Mouse (Mus musculus): ENCODE measurements around the gene Emc1. TPM values are rescaled to one million over a fixed set of nuclear protein-coding genes. Genes with fewer than 3 reads are reported as not detected.
A peak's percentile ranks its signal among the peaks of the same experiment; 100 is the strongest.

The Emc1 gene
- polyA plus RNA-seq, 1 experiment from 2014 or later: 45.0 TPM

GRCm38 (mm10) chr4:139395431-139395830 lies 43.0 kb downstream of the Emc1 start:
- WGBS: 80% methylated on average over 2 of the region's 2 CpGs
- ATAC-seq (ENCODE audit: low FRiP score, low read depth): no peak
- no peak overlapping the region for H3K4me3 ChIP-seq
- no peaks in the 10 kb centered on the region for H3K4me1 ChIP-seq (replicated peaks)
- H3K27ac ChIP-seq (replicated peaks): no peak overlapping the region
- no peak overlapping the region for H3K4me2 ChIP-seq
- H3K9me3 ChIP-seq: no peaks in the 10 kb centered on the region
- H3K27me3 ChIP-seq: no peaks in the 10 kb centered on the region
- H3K36me3 ChIP-seq: peaks cover 84% of the 10 kb centered on the region
- H3K9ac ChIP-seq: no peak overlapping the region

DNA sequence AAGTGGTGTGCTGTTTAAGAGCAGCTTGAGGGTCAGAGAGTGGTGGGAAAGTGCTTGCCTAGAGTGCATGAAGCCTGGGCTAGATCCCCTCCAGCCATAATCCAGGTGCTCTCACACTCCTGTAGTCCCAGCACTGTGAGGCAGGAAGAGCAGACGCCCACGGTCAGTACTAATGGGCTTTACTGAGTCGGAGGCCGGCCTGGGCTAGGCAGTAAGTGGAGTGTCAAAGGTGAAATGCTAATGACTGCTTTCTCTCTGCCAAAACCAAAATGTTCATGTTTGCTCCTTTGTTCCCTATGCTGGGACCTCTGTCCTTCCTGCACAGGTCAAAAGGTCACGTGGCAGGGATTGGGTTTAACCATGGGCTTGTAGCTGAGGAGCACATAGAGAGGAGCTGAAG lies 48.1 kb downstream of the Emc1 start:
- peaks cover 83% of the 10 kb centered on the region for H3K36me3 ChIP-seq
- H3K9me3 ChIP-seq: no peaks in the 10 kb centered on the region
- no peak overlapping the region for H3K4me2 ChIP-seq
- no peaks in the 10 kb centered on the region for H3K27me3 ChIP-seq
- H3K4me1 ChIP-seq (replicated peaks): no peaks in the 10 kb centered on the region
- H3K4me3 ChIP-seq: no peak overlapping the region
- H3K9ac ChIP-seq: no peak overlapping the region
- H3K27ac ChIP-seq (replicated peaks): no peak overlapping the region
- 81% methylated on average over 5 of the region's 5 CpGs for WGBS
- ATAC-seq (ENCODE audit: low FRiP score, low read depth): no peak

DNA sequence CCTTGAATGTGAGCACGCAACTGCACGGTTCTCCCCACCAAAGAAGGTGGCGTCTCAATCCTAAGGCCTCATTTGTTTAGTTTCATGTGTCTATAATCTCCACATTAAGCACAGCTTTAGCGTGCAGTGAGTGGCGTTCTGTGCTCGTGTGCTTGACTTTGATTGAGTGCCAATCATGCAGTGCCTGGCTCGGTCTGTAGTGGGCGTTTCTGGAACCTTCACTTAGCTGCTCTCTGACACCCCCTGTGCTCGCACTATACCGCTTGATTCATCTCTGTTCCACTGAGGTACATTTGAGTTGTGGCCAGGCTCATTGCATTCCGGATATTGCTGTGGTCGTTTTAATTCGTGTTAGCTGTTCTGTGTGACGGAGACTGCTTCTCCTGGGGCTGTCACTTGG lies 50.8 kb downstream of the Emc1 start:
- Histone ChIP-seq H3K27me3 (no peaks in the 10 kb centered on the region), H3K9me3 (no peaks in the 10 kb centered on the region), H3K36me3 (peaks cover 91% of the 10 kb centered on the region), H3K4me1 (replicated peaks) (no peaks in the 10 kb centered on the region), H3K4me3 (no peak overlapping the region), H3K4me2 (no peak overlapping the region), H3K9ac (no peak overlapping the region), H3K27ac (replicated peaks) (no peak overlapping the region)
- no peak for ATAC-seq (ENCODE audit: low FRiP score, low read depth)
- WGBS: 84% methylated on average over 14 of the region's 14 CpGs

- WGBS: 94% methylated on average over 3 of the region's 3 CpGs
- H3K4me2 ChIP-seq: no peak overlapping the region
Observed at GRCm38 (mm10) chr4:139411351-139411750, 59.0 kb downstream of the Emc1 start.

GRCm38 (mm10) chr4:139417868-139418267 lies 65.5 kb downstream of the Emc1 start:
- 61% methylated on average over 1 of the region's 1 CpGs for WGBS
- no peaks in the 10 kb centered on the region for H3K9me3 ChIP-seq
- H3K4me3 ChIP-seq: no peak overlapping the region
- no peak overlapping the region for H3K9ac ChIP-seq
- H3K36me3 ChIP-seq: peaks cover 96% of the 10 kb centered on the region
- H3K27me3 ChIP-seq: no peaks in the 10 kb centered on the region
- H3K27ac ChIP-seq (replicated peaks): no peak overlapping the region
- ATAC-seq (ENCODE audit: low FRiP score, low read depth): no peak
- H3K4me1 ChIP-seq (replicated peaks): no peaks in the 10 kb centered on the region
- H3K4me2 ChIP-seq: no peak overlapping the region

More at GRCm38 (mm10) chr4:139411351-139411750, 59.0 kb downstream of the Emc1 start:
- Histone ChIP-seq H3K9ac (no peak overlapping the region), H3K9me3 (no peaks in the 10 kb centered on the region), H3K27ac (replicated peaks) (no peak overlapping the region), H3K4me1 (replicated peaks) (no peaks in the 10 kb centered on the region), H3K27me3 (no peaks in the 10 kb centered on the region), H3K4me3 (no peak overlapping the region), H3K36me3 (peaks cover 97% of the 10 kb centered on the region)
- ATAC-seq (ENCODE audit: low FRiP score, low read depth): no peak

GRCm38 (mm10) chr4:139421621-139422020 lies 69.2 kb downstream of the Emc1 start:
- Histone ChIP-seq H3K36me3 (peaks cover 96% of the 10 kb centered on the region), H3K9ac (no peak overlapping the region), H3K27me3 (no peaks in the 10 kb centered on the region), H3K27ac (replicated peaks) (no peak overlapping the region), H3K4me2 (no peak overlapping the region), H3K4me3 (no peak overlapping the region), H3K9me3 (no peaks in the 10 kb centered on the region), H3K4me1 (replicated peaks) (no peaks in the 10 kb centered on the region)
- 95% methylated on average over 7 of the region's 7 CpGs for WGBS
- ATAC-seq (ENCODE audit: low FRiP score, low read depth): no peak

DNA sequence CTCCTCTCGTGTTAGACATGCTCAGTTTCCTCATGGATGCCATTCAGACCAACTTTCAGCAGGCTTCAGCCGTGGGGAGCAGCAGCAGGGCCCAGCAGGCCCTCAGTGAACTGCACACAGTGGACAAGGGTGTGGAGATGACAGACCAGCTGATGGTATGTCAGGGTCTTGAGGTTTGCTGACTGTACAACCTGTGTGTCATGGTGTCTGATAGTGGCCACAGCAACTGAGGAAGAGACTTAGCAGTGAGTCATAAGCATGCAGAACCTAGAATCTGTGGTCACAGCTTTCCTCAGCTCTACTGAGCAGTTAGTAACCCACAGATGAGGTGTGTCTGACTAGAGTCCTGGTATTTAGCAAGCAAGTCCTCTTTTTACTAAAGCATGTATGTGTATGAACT lies 70.0 kb downstream of the Emc1 start:
- H3K36me3 ChIP-seq: peaks cover 96% of the 10 kb centered on the region
- H3K27ac ChIP-seq (replicated peaks): no peak overlapping the region
- WGBS: 89% methylated on average over 2 of the region's 2 CpGs
- H3K27me3 ChIP-seq: no peaks in the 10 kb centered on the region
- H3K4me1 ChIP-seq (replicated peaks): no peaks in the 10 kb centered on the region
- ATAC-seq (ENCODE audit: low FRiP score, low read depth): no peak
- H3K9ac ChIP-seq: no peak overlapping the region
- H3K9me3 ChIP-seq: no peaks in the 10 kb centered on the region
- no peak overlapping the region for H3K4me3 ChIP-seq
- H3K4me2 ChIP-seq: no peak overlapping the region

DNA sequence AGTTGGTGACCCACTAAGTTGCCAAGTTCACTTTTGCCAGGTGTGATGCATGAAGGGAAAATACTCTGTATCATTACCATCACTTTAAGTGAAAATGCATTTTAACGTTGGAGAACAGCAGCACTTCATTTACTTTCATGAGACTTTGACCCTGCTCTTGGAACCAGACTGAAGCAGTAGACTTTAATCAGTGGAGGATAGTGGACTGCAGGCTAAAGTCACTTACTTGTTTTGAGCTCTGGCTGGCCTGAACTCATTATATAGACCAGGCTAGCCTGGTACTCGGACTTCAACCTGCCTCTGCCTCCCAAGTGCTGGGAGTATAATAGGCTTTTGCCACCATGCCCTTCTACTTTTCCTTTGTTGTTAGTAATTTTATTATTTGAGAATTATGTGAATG lies 70.9 kb downstream of the Emc1 start:
- Histone ChIP-seq H3K27ac (replicated peaks) (no peak overlapping the region), H3K9ac (no peak overlapping the region), H3K4me3 (no peak overlapping the region), H3K36me3 (peaks cover 97% of the 10 kb centered on the region), H3K4me1 (replicated peaks) (no peaks in the 10 kb centered on the region), H3K4me2 (no peak overlapping the region), H3K9me3 (no peaks in the 10 kb centered on the region), H3K27me3 (no peaks in the 10 kb centered on the region)
- 81% methylated on average over 2 of the region's 2 CpGs for WGBS
- ATAC-seq (ENCODE audit: low FRiP score, low read depth): no peak

Small RNA genes lying within 50 kb of the gene (microRNA-seq; reads per million reads assigned to microRNA genes)
- 2.4 reads per million, percentile 6 among the genes with 10 or more reads in this experiment for gene Gm24245
- 0.87 reads per million for gene Gm25732

Other genes starting within 250 kb of the Emc1 start
- gene Minos1, start 221.5 kb upstream of the Emc1 start, polyA plus RNA-seq (2015; fragmentation: Nextera tagmentation; extraction: Ambion mirVana): 351 and 416 TPM in 2 replicates
- gene Capzb, start 159.7 kb upstream of the Emc1 start, polyA plus RNA-seq (2015; fragmentation: Nextera tagmentation; extraction: Ambion mirVana): 331 and 334 TPM in 2 replicates
- gene Pqlc2, start 41.9 kb upstream of the Emc1 start, polyA plus RNA-seq (2015; fragmentation: Nextera tagmentation; extraction: Ambion mirVana): 13.9 and 14.0 TPM in 2 replicates
- gene Akr7a5, start 41.8 kb upstream of the Emc1 start, polyA plus RNA-seq (2015; fragmentation: Nextera tagmentation; extraction: Ambion mirVana): 64.8 and 66.2 TPM in 2 replicates
- gene Mrto4, start within 50 bp of the Emc1 start, polyA plus RNA-seq (2015; fragmentation: Nextera tagmentation; extraction: Ambion mirVana): 82.2 and 85.6 TPM in 2 replicates
- gene Ubr4, start within 50 bp of the Emc1 start, polyA plus RNA-seq (2015; fragmentation: Nextera tagmentation; extraction: Ambion mirVana): 95.6 and 96.8 TPM in 2 replicates
- gene Iffo2, start 178.0 kb downstream of the Emc1 start, polyA plus RNA-seq (2015; fragmentation: Nextera tagmentation; extraction: Ambion mirVana): 4.3 and 5.1 TPM in 2 replicates